Mouse (Mus musculus) thymus, postnatal 0 days (tissue): Measurements from ENCODE around the gene Dnajc11. TPM values are rescaled to one million over a fixed set of nuclear protein-coding genes. Genes with fewer than 3 reads are reported as not detected.

Experiments
- DNase-seq: peaks from one replicate; pipeline ENCODE4 v3.0.0-alpha.2; 2015; ENCODE audit warnings: low spot score
- polyA plus RNA-seq: library from polyadenylated mRNA; unstranded; fragments of >200 nt; fragmentation: Nextera tagmentation; extraction: Ambion mirVana; gene quantifications from 2 replicates; pipeline ENCODE4 v1.2.1, GENCODE M21; 2015

Dnajc11 gene
- polyA plus RNA-seq, 1 experiment from 2014 or later: 48.3 TPM

- peak; percentile 90 for DNase-seq
Measured at GRCm38 (mm10) chr4:152008622-152009075, 75.2 kb downstream of the Dnajc11 start, which contains the start of gene Klhl21. Gene Klhl21 (plus strand): TSS chr4:152008803.

GRCm38 (mm10) chr4:152009076-152010051, 75.9 kb downstream of the Dnajc11 start:
- DNase-seq: peak; percentile 75

GRCm38 (mm10) chr4:152010091-152010706, 76.7 kb downstream of the Dnajc11 start:
- DNase-seq: peak; percentile 32

- DNase-seq: peak; percentile 6
Measured at GRCm38 (mm10) chr4:152010707-152011134, 77.2 kb downstream of the Dnajc11 start.

GRCm38 (mm10) chr4:152011171-152011760, 77.8 kb downstream of the Dnajc11 start:
- DNase-seq: no peak

- DNase-seq: no peak
Measured at GRCm38 (mm10) chr4:152012109-152012508, 78.6 kb downstream of the Dnajc11 start.

GRCm38 (mm10) chr4:152013036-152013813, 79.7 kb downstream of the Dnajc11 start:
- no peak for DNase-seq

GRCm38 (mm10) chr4:152019073-152019472, 85.6 kb downstream of the Dnajc11 start:
- DNase-seq: no peak

GRCm38 (mm10) chr4:152020024-152020423, 86.5 kb downstream of the Dnajc11 start:
- DNase-seq: no peak

GRCm38 (mm10) chr4:152021568-152022097, 88.1 kb downstream of the Dnajc11 start:
- no peak for DNase-seq

- DNase-seq: no peak
Measured at GRCm38 (mm10) chr4:152022506-152022905, 89.0 kb downstream of the Dnajc11 start.

GRCm38 (mm10) chr4:152024525-152024924, 91.0 kb downstream of the Dnajc11 start:
- no peak for DNase-seq

- DNase-seq: no peak
Measured at GRCm38 (mm10) chr4:152026751-152027508, 93.4 kb downstream of the Dnajc11 start.

GRCm38 (mm10) chr4:152027524-152027923, 94.0 kb downstream of the Dnajc11 start, which contains the start of gene Zbtb48:
Gene Zbtb48 (minus strand): TSS chr4:152027671.
- peak; percentile 96 for DNase-seq

- DNase-seq: no peak
Measured at GRCm38 (mm10) chr4:152028456-152028855, 95.0 kb downstream of the Dnajc11 start.

GRCm38 (mm10) chr4:152029087-152029486, 95.6 kb downstream of the Dnajc11 start:
- no peak for DNase-seq

GRCm38 (mm10) chr4:152029997-152030396, 96.5 kb downstream of the Dnajc11 start:
- DNase-seq: no peak
